Mouse (Mus musculus) left cerebral cortex, adult 9 months (tissue): ENCODE data around the gene Parp14.

ENCODE experiments used
- DNase-seq, 2 experiments: peaks; one replicate each; pipeline ENCODE4 v3.0.0; 2022; ENCODE audit warnings: low spot score in 2 of 2

The Parp14 gene

DNA sequence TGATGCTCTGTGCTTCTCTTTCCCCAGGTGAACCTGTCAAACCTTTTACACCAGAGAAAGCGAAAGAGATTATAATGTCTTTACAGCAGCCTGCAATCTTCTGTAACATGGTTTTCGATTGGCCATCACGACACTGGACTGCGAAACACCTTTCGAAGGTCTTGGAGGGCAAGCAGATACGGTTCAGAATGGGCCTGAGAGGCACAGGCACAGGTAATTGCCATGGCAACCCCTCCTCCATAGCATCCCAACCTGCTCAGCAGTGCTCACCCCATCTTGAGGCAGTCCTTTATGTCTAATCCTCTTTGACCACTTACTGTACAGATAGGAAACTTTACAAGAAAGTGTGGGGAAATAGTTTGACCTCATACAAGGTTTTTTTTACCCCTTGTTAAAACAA lies 84.2 kb downstream of the Parp14 start:
- DNase-seq, result no peak

DNA sequence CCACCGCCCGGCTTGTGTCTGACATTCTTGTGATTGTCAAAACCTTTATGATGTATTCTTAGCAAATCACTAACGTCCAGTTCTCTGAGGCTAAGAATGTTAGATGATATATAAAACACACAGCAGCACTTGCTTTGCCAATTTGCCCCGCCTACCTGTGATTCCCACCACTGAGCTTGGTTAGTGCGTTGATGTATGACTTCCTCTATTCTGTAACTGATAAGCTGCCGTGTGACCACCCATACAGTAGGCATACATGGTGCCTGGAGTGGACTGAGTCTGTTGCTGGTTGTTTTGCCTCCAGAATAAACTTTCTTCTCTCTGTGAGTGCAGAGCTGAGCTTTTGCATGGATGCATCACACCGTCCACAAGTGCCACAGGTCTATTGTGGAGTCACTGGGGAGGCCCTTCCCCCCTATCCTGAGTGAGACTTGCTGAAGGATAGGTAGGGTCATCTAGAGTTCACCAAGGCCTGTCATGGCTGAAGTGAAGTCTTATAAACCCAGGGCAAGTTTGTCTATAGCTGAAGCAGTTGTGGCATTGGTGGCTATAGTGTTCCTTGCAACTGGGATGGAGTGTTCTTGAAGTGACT lies 87.1 kb downstream of the Parp14 start:
- no peak for DNase-seq

GRCm38 (mm10) chr16:35783207-35783573 lies 88.2 kb downstream of the Parp14 start:
- no peak for DNase-seq
